Mouse (Mus musculus) right cerebral cortex, postnatal 25 days (tissue): ENCODE measurements at regions not wholly inside any gene's neighbourhood (a gene's known extent, or its start where the extent isn't known, plus 50 kb on each side); places are given as distances from the start of the nearest gene placed in this dataset.
A peak's percentile ranks its signal among the peaks of the same experiment; 100 is the strongest.

Source experiments
- DNase-seq: peaks from one replicate; pipeline ENCODE4 v3.0.0; 2022

GRCm38 (mm10) chr6:50924571-50924970 is 270.3 kb upstream of the Npvf start:
- no peak for DNase-seq

- no peak for DNase-seq
Measured at GRCm38 (mm10) chr6:50924998-50925397, 270.8 kb upstream of the Npvf start.

- DNase-seq: no peak
Measured at GRCm38 (mm10) chr6:50926313-50926712, 272.1 kb upstream of the Npvf start.

- DNase-seq: no peak
Measured at GRCm38 (mm10) chr6:50929503-50929902, 275.3 kb upstream of the Npvf start.

- DNase-seq: no peak
Measured at GRCm38 (mm10) chr6:50933510-50933909, 279.3 kb upstream of the Npvf start.

GRCm38 (mm10) chr6:50934245-50934644 is 280.0 kb upstream of the Npvf start:
- DNase-seq: peak; percentile 23

- DNase-seq: no peak
Measured at GRCm38 (mm10) chr6:50936306-50936705, 282.1 kb upstream of the Npvf start.

- DNase-seq: peak; percentile 55
Measured at GRCm38 (mm10) chr6:50937094-50937493, 282.9 kb upstream of the Npvf start.

GRCm38 (mm10) chr6:50938879-50939278 is 284.6 kb upstream of the Npvf start:
- DNase-seq: no peak

- DNase-seq: no peak
Measured at GRCm38 (mm10) chr6:50939440-50939839, 285.2 kb upstream of the Npvf start.

GRCm38 (mm10) chr6:50940118-50940517 is 285.9 kb upstream of the Npvf start:
- no peak for DNase-seq

- no peak for DNase-seq
Measured at GRCm38 (mm10) chr6:50940641-50941398, 286.6 kb upstream of the Npvf start.

GRCm38 (mm10) chr6:50942696-50943095 is 288.5 kb upstream of the Npvf start:
- no peak for DNase-seq

- DNase-seq: no peak
Measured at GRCm38 (mm10) chr6:50948061-50948460, 293.8 kb upstream of the Npvf start.

- DNase-seq: no peak
Measured at GRCm38 (mm10) chr6:50949361-50949760, 295.1 kb upstream of the Npvf start.

GRCm38 (mm10) chr6:50949883-50950583 is 295.8 kb upstream of the Npvf start:
- DNase-seq: no peak

- no peak for DNase-seq
Measured at GRCm38 (mm10) chr6:50957328-50957900, 303.2 kb upstream of the Npvf start.

- no peak for DNase-seq
Measured at GRCm38 (mm10) chr6:50960341-50960740, 306.1 kb upstream of the Npvf start.

- DNase-seq: no peak
Measured at GRCm38 (mm10) chr6:50961592-50961991, 307.4 kb upstream of the Npvf start.

- DNase-seq: no peak
Measured at GRCm38 (mm10) chr6:50968546-50968945, 314.3 kb upstream of the Npvf start.

- DNase-seq: no peak
Measured at GRCm38 (mm10) chr6:50969341-50969740, 315.1 kb upstream of the Npvf start.

GRCm38 (mm10) chr6:50969997-50970396 is 315.8 kb upstream of the Npvf start:
- DNase-seq: no peak

GRCm38 (mm10) chr6:50970770-50971169 is 316.5 kb upstream of the Npvf start:
- DNase-seq: no peak

- no peak for DNase-seq
Measured at GRCm38 (mm10) chr6:50972268-50972667, 318.0 kb upstream of the Npvf start.
